Mouse (Mus musculus) kidney, embryonic 14.5 days (tissue): ENCODE measurements around the gene Shb. TPM values are rescaled to one million over a fixed set of nuclear protein-coding genes. Genes with fewer than 3 reads are reported as not detected.

ENCODE experiments used
- ATAC-seq: fragments of 200-750 bp; cut with Nextera tagmentation; 2 replicates; pipeline ENCODE4 v1.8.0; 2017; ENCODE audit warnings: moderate number of reproducible peaks, mild to moderate bottlenecking, moderate TSS enrichment, moderate library complexity; ENCODE audit not compliant: low FRiP score, low TSS enrichment
- H3K27ac ChIP-seq: fragments of 300-500 bp; sonication (generic); 2 replicates; pipeline ENCODE4 v1.5.1; 2014; ENCODE audit warnings: low read depth, mild to moderate bottlenecking, low read length, moderate library complexity, mixed read lengths
- H3K27me3 ChIP-seq: fragments of 300-500 bp; sonication (generic); 2 replicates; pipeline ENCODE4 v1.6.1; 2014; ENCODE audit warnings: mild to moderate bottlenecking, low read length; ENCODE audit not compliant: control insufficient read depth, insufficient read depth
- H3K36me3 ChIP-seq: fragments of 300-500 bp; sonication (generic); 2 replicates; pipeline ENCODE4 v1.6.1; 2014; ENCODE audit warnings: low read length, mixed read lengths; ENCODE audit not compliant: control insufficient read depth, insufficient read depth
- H3K4me1 ChIP-seq: fragments of 300-500 bp; sonication (generic); 2 replicates; pipeline ENCODE4 v1.6.1; 2014; ENCODE audit warnings: low read length, mixed read lengths; ENCODE audit not compliant: control insufficient read depth, insufficient read depth
- H3K4me2 ChIP-seq: fragments of 300-500 bp; sonication (generic); replicated peaks from 2 replicates; pipeline ENCODE4 v1.6.1; 2014; ENCODE audit warnings: low read depth, mild to moderate bottlenecking, low read length
- H3K4me3 ChIP-seq: fragments of 300-500 bp; sonication (generic); 2 replicates; pipeline ENCODE4 v1.5.1; 2014; ENCODE audit warnings: mild to moderate bottlenecking, low read length
- H3K9ac ChIP-seq: fragments of 300-500 bp; sonication (generic); 2 replicates; pipeline ENCODE4 v1.6.1; 2014; ENCODE audit warnings: low read depth, mild to moderate bottlenecking, low read length, moderate library complexity
- H3K9me3 ChIP-seq: fragments of 300-500 bp; sonication (generic); 2 replicates; pipeline ENCODE4 v1.6.1; 2016; ENCODE audit warnings: low read length; ENCODE audit not compliant: control insufficient read depth
- WGBS: fragments of 180-500 bp; shearing (Covaris S2); extraction: QIAGEN DNeasy Blood & Tissue Kit; methylation state at CpG from one replicate; pipeline ENCODE4 v1.1.7; 2014; 5-methylcytosine and 5-hydroxymethylcytosine counted together
- polyA plus RNA-seq: library from polyadenylated mRNA; unstranded; fragments of >200 nt; fragmentation: Nextera tagmentation; extraction: Ambion mirVana; gene quantifications from 2 replicates; pipeline ENCODE4 v1.2.1, GENCODE M21; 2014

Shb gene
- polyA plus RNA-seq, 1 experiment from 2014 or later: 6.1 TPM

- Histone ChIP-seq H3K4me3 (no peak overlapping the region), H3K4me1 (peaks cover 76% of the 10 kb centered on the region), H3K9me3 (no peaks in the 10 kb centered on the region), H3K9ac (no peak overlapping the region), H3K4me2 (no peak overlapping the region; the same call in 1 of the 2 replicates), H3K36me3 (no peaks in the 10 kb centered on the region), H3K27me3 (no peaks in the 10 kb centered on the region), H3K27ac (peak overlapping the region; percentile 37; the same call in 1 of the 2 replicates)
- no peak for ATAC-seq
- 14% methylated on average over 7 of the region's 7 CpGs for WGBS
These were observed 39.2 kb downstream of the Shb start for GRCm38 (mm10) chr4:45493118-45493517.

GRCm38 (mm10) chr4:45492681-45493081, 39.6 kb downstream of the Shb start:
- Histone ChIP-seq H3K27me3 (no peaks in the 10 kb centered on the region), H3K27ac (peak overlapping the region; percentile 37; the same call in 1 of the 2 replicates), H3K4me1 (peaks cover 75% of the 10 kb centered on the region), H3K9ac (no peak overlapping the region), H3K9me3 (no peaks in the 10 kb centered on the region), H3K4me3 (no peak overlapping the region), H3K4me2 (no peak overlapping the region; the same call in 1 of the 2 replicates), H3K36me3 (no peaks in the 10 kb centered on the region)
- ATAC-seq: no peak
- WGBS: 12% methylated on average over 5 of the region's 5 CpGs

GRCm38 (mm10) chr4:45491685-45492601, 40.3 kb downstream of the Shb start:
- Histone ChIP-seq H3K4me3 (no peak overlapping the region), H3K4me2 (no peak overlapping the region), H3K27ac (peak overlapping the region; percentile 31; the same call in 1 of the 2 replicates), H3K9ac (no peak overlapping the region), H3K27me3 (no peaks in the 10 kb centered on the region), H3K9me3 (no peaks in the 10 kb centered on the region), H3K4me1 (peaks cover 75% of the 10 kb centered on the region), H3K36me3 (no peaks in the 10 kb centered on the region)
- no peak for ATAC-seq
- 40% methylated on average over 16 of the region's 16 CpGs for WGBS

GRCm38 (mm10) chr4:45491119-45491679, 41.1 kb downstream of the Shb start:
- Histone ChIP-seq H3K27me3 (no peaks in the 10 kb centered on the region), H3K4me3 (no peak overlapping the region), H3K27ac (peak overlapping the region; percentile 69; the same call in 1 of the 2 replicates), H3K36me3 (no peaks in the 10 kb centered on the region), H3K4me1 (peaks cover 75% of the 10 kb centered on the region), H3K9me3 (no peaks in the 10 kb centered on the region), H3K4me2 (no peak overlapping the region), H3K9ac (no peak overlapping the region)
- 26% methylated on average over 6 of the region's 6 CpGs for WGBS
- ATAC-seq: no peak

- peak; percentile 8; the same call in 1 of the 2 replicates for ATAC-seq
- Histone ChIP-seq H3K27ac (peak overlapping the region; percentile 69), H3K4me3 (no peak overlapping the region), H3K4me2 (no peak overlapping the region; the same call in 1 of the 2 replicates), H3K9me3 (no peaks in the 10 kb centered on the region), H3K9ac (peak overlapping the region; percentile 44; the same call in 1 of the 2 replicates), H3K27me3 (no peaks in the 10 kb centered on the region), H3K4me1 (peaks cover 69% of the 10 kb centered on the region), H3K36me3 (no peaks in the 10 kb centered on the region)
- 15% methylated on average over 8 of the region's 8 CpGs for WGBS
These were observed 42.1 kb downstream of the Shb start for GRCm38 (mm10) chr4:45490036-45490752.

GRCm38 (mm10) chr4:45489141-45490035, 42.9 kb downstream of the Shb start:
- Histone ChIP-seq H3K27me3 (no peaks in the 10 kb centered on the region), H3K36me3 (no peaks in the 10 kb centered on the region), H3K4me3 (no peak overlapping the region), H3K27ac (peak overlapping the region; percentile 69), H3K4me2 (no peak overlapping the region; the same call in 1 of the 2 replicates), H3K9me3 (no peaks in the 10 kb centered on the region), H3K9ac (peak overlapping the region; percentile 44; the same call in 1 of the 2 replicates), H3K4me1 (peaks cover 61% of the 10 kb centered on the region)
- 19% methylated on average over 18 of the region's 18 CpGs for WGBS
- peak; percentile 47; the same call in 1 of the 2 replicates for ATAC-seq

GRCm38 (mm10) chr4:45487681-45488081, 44.6 kb downstream of the Shb start:
- Histone ChIP-seq H3K4me2 (no peak overlapping the region), H3K36me3 (no peaks in the 10 kb centered on the region), H3K4me3 (no peak overlapping the region), H3K27me3 (no peaks in the 10 kb centered on the region), H3K4me1 (peaks cover 44% of the 10 kb centered on the region), H3K9ac (no peak overlapping the region), H3K27ac (no peak overlapping the region), H3K9me3 (no peaks in the 10 kb centered on the region)
- 38% methylated on average over 6 of the region's 6 CpGs for WGBS
- ATAC-seq: no peak

GRCm38 (mm10) chr4:45485024-45485423, 47.2 kb downstream of the Shb start:
- no peaks in the 10 kb centered on the region for H3K9me3 ChIP-seq
- no peak overlapping the region for H3K27ac ChIP-seq
- WGBS: 83% methylated on average over 5 of the region's 5 CpGs
- H3K4me3 ChIP-seq: no peak overlapping the region
- no peaks in the 10 kb centered on the region for H3K36me3 ChIP-seq
- H3K27me3 ChIP-seq: no peaks in the 10 kb centered on the region
- H3K4me1 ChIP-seq: peaks cover 17% of the 10 kb centered on the region
- H3K9ac ChIP-seq: no peak overlapping the region
- no peak for ATAC-seq
- H3K4me2 ChIP-seq: no peak overlapping the region
